Mouse (Mus musculus): ENCODE data around the gene Haus4. TPM values are rescaled to one million over a fixed set of nuclear protein-coding genes. Genes with fewer than 3 reads are reported as not detected.

The Haus4 gene
- polyA plus RNA-seq (2014; fragmentation: Nextera tagmentation; extraction: Ambion mirVana), result 52.4 and 53.1 TPM in 2 replicates

- Histone ChIP-seq H3K27ac (replicated peaks; ENCODE audit: low read depth, low read length) (peak within 1 kb of the TSS; percentile 64), H3K4me2 (ENCODE audit: low read depth, severe bottlenecking) (peak within 1 kb of the TSS; percentile 92), H3K27me3 (ENCODE audit: control insufficient read depth, insufficient read depth, low read length) (no peaks in the 10 kb centered on the region), H3K9ac (ENCODE audit: low read length) (peak within 1 kb of the TSS; percentile 77), H3K4me3 (ENCODE audit: low read depth, low read length) (peak within 1 kb of the TSS; percentile 54), H3K36me3 (ENCODE audit: control insufficient read depth, insufficient read depth, low read length) (no peaks in the 10 kb centered on the region), H3K9me3 (ENCODE audit: control insufficient read depth, low read length) (no peaks in the 10 kb centered on the region), H3K4me1 (ENCODE audit: control insufficient read depth, insufficient read depth, low read length) (0 out of 2 replicates have a peak, but pooled peaks cover 4% of the 10 kb centered on the region)
- WGBS, result under 1% methylated on average over 76 of the region's 76 CpGs
- peak; percentile 90 for DNase-seq (ENCODE audit: low spot score)
- peak; percentile 92 for ATAC-seq (ENCODE audit: insufficient number of reproducible peaks, low FRiP score, low TSS enrichment, low read depth)
Measured at GRCm38 (mm10) chr14:54553975-54554769, at the start of gene Haus4. TSS of gene Haus4 (minus strand) at chr14:54554616.

- H3K4me1 ChIP-seq (ENCODE audit: control insufficient read depth, insufficient read depth, low read length), result peaks cover 3% of the 10 kb centered on the region; the same call in 1 of the 2 replicates
- no peaks in the 10 kb centered on the region for H3K36me3 ChIP-seq (ENCODE audit: control insufficient read depth, insufficient read depth, low read length)
- H3K9ac ChIP-seq (ENCODE audit: low read length), result peak overlapping the region; percentile 93; the same call in 1 of the 2 replicates
- H3K27ac ChIP-seq (replicated peaks; ENCODE audit: low read depth, low read length), result no peak overlapping the region
- DNase-seq (ENCODE audit: low spot score) (no peak), ATAC-seq (ENCODE audit: insufficient number of reproducible peaks, low FRiP score, low TSS enrichment, low read depth) (no peak)
- H3K9me3 ChIP-seq (ENCODE audit: control insufficient read depth, low read length), result no peaks in the 10 kb centered on the region; the same call in 1 of the 2 replicates
- WGBS, result 83% methylated on average over 8 of the region's 8 CpGs
- H3K27me3 ChIP-seq (ENCODE audit: control insufficient read depth, insufficient read depth, low read length), result no peaks in the 10 kb centered on the region
- H3K4me2 ChIP-seq (ENCODE audit: low read depth, severe bottlenecking), result peak overlapping the region; percentile 37
- H3K4me3 ChIP-seq (ENCODE audit: low read depth, low read length), result peak overlapping the region; percentile 67; the same call in 1 of the 2 replicates
Measured at GRCm38 (mm10) chr14:54603686-54604085, 49.3 kb upstream of the Haus4 start.

- no peaks in the 10 kb centered on the region; the same call in 1 of the 2 replicates for H3K9me3 ChIP-seq (ENCODE audit: control insufficient read depth, low read length)
- WGBS, result under 1% methylated on average over 46 of the region's 46 CpGs
- H3K4me2 ChIP-seq (ENCODE audit: low read depth, severe bottlenecking), result peak overlapping the region; percentile 55
- H3K27ac ChIP-seq (replicated peaks; ENCODE audit: low read depth, low read length), result peak overlapping the region; percentile 77; the same call in 1 of the 2 replicates
- peak; percentile 97 for DNase-seq (ENCODE audit: low spot score)
- H3K4me3 ChIP-seq (ENCODE audit: low read depth, low read length), result peak overlapping the region; percentile 67
- peaks cover 3% of the 10 kb centered on the region; the same call in 1 of the 2 replicates for H3K4me1 ChIP-seq (ENCODE audit: control insufficient read depth, insufficient read depth, low read length)
- H3K36me3 ChIP-seq (ENCODE audit: control insufficient read depth, insufficient read depth, low read length), result no peaks in the 10 kb centered on the region
- H3K9ac ChIP-seq (ENCODE audit: low read length), result peak overlapping the region; percentile 93
- H3K27me3 ChIP-seq (ENCODE audit: control insufficient read depth, insufficient read depth, low read length), result no peaks in the 10 kb centered on the region
- peak; percentile 97 for ATAC-seq (ENCODE audit: insufficient number of reproducible peaks, low FRiP score, low TSS enrichment, low read depth)
Measured at GRCm38 (mm10) chr14:54603038-54603654, 48.7 kb upstream of the Haus4 start.

GRCm38 (mm10) chr14:54602613-54603012 is 48.2 kb upstream of the Haus4 start:
- DNase-seq (ENCODE audit: low spot score) (no peak), ATAC-seq (ENCODE audit: insufficient number of reproducible peaks, low FRiP score, low TSS enrichment, low read depth) (no peak)
- peaks cover 3% of the 10 kb centered on the region; the same call in 1 of the 2 replicates for H3K4me1 ChIP-seq (ENCODE audit: control insufficient read depth, insufficient read depth, low read length)
- peak overlapping the region; percentile 93 for H3K9ac ChIP-seq (ENCODE audit: low read length)
- no peaks in the 10 kb centered on the region; the same call in 1 of the 2 replicates for H3K9me3 ChIP-seq (ENCODE audit: control insufficient read depth, low read length)
- H3K27me3 ChIP-seq (ENCODE audit: control insufficient read depth, insufficient read depth, low read length), result no peaks in the 10 kb centered on the region
- peak overlapping the region; percentile 77; the same call in 1 of the 2 replicates for H3K27ac ChIP-seq (replicated peaks; ENCODE audit: low read depth, low read length)
- WGBS, result 53% methylated on average over 4 of the region's 4 CpGs
- peak overlapping the region; percentile 67 for H3K4me3 ChIP-seq (ENCODE audit: low read depth, low read length)
- no peaks in the 10 kb centered on the region for H3K36me3 ChIP-seq (ENCODE audit: control insufficient read depth, insufficient read depth, low read length)
- H3K4me2 ChIP-seq (ENCODE audit: low read depth, severe bottlenecking), result peak overlapping the region; percentile 55; the same call in 1 of the 2 replicates

GRCm38 (mm10) chr14:54601601-54602000 is 47.2 kb upstream of the Haus4 start:
- DNase-seq (ENCODE audit: low spot score) (no peak), ATAC-seq (ENCODE audit: insufficient number of reproducible peaks, low FRiP score, low TSS enrichment, low read depth) (no peak)
- Histone ChIP-seq H3K36me3 (ENCODE audit: control insufficient read depth, insufficient read depth, low read length) (no peaks in the 10 kb centered on the region), H3K9ac (ENCODE audit: low read length) (no peak overlapping the region), H3K27me3 (ENCODE audit: control insufficient read depth, insufficient read depth, low read length) (no peaks in the 10 kb centered on the region), H3K9me3 (ENCODE audit: control insufficient read depth, low read length) (no peaks in the 10 kb centered on the region; the same call in 1 of the 2 replicates), H3K4me1 (ENCODE audit: control insufficient read depth, insufficient read depth, low read length) (peaks cover 3% of the 10 kb centered on the region; the same call in 1 of the 2 replicates), H3K4me2 (ENCODE audit: low read depth, severe bottlenecking) (no peak overlapping the region), H3K4me3 (ENCODE audit: low read depth, low read length) (no peak overlapping the region), H3K27ac (replicated peaks; ENCODE audit: low read depth, low read length) (no peak overlapping the region)
- 79% methylated on average over 2 of the region's 2 CpGs for WGBS

- Histone ChIP-seq H3K4me3 (ENCODE audit: low read depth, low read length) (no peak overlapping the region), H3K9me3 (ENCODE audit: control insufficient read depth, low read length) (no peaks in the 10 kb centered on the region; the same call in 1 of the 2 replicates), H3K9ac (ENCODE audit: low read length) (no peak overlapping the region), H3K27ac (replicated peaks; ENCODE audit: low read depth, low read length) (no peak overlapping the region), H3K4me2 (ENCODE audit: low read depth, severe bottlenecking) (no peak overlapping the region), H3K4me1 (ENCODE audit: control insufficient read depth, insufficient read depth, low read length) (no peaks in the 10 kb centered on the region), H3K36me3 (ENCODE audit: control insufficient read depth, insufficient read depth, low read length) (peaks cover 2% of the 10 kb centered on the region; the same call in 1 of the 2 replicates), H3K27me3 (ENCODE audit: control insufficient read depth, insufficient read depth, low read length) (no peaks in the 10 kb centered on the region)
- DNase-seq (ENCODE audit: low spot score) (no peak), ATAC-seq (ENCODE audit: insufficient number of reproducible peaks, low FRiP score, low TSS enrichment, low read depth) (no peak)
- WGBS, result 81% methylated on average over 7 of the region's 7 CpGs
Measured at GRCm38 (mm10) chr14:54597084-54597483, 42.7 kb upstream of the Haus4 start.

GRCm38 (mm10) chr14:54594631-54595414 is 40.4 kb upstream of the Haus4 start:
- no peak overlapping the region for H3K27ac ChIP-seq (replicated peaks; ENCODE audit: low read depth, low read length)
- ATAC-seq (ENCODE audit: insufficient number of reproducible peaks, low FRiP score, low TSS enrichment, low read depth) (no peak), DNase-seq (ENCODE audit: low spot score) (no peak)
- peaks cover 2% of the 10 kb centered on the region; the same call in 1 of the 2 replicates for H3K36me3 ChIP-seq (ENCODE audit: control insufficient read depth, insufficient read depth, low read length)
- WGBS, result 71% methylated on average over 28 of the region's 28 CpGs
- H3K4me2 ChIP-seq (ENCODE audit: low read depth, severe bottlenecking), result no peak overlapping the region
- H3K4me3 ChIP-seq (ENCODE audit: low read depth, low read length), result no peak overlapping the region
- no peaks in the 10 kb centered on the region for H3K27me3 ChIP-seq (ENCODE audit: control insufficient read depth, insufficient read depth, low read length)
- H3K9ac ChIP-seq (ENCODE audit: low read length), result no peak overlapping the region
- no peaks in the 10 kb centered on the region for H3K4me1 ChIP-seq (ENCODE audit: control insufficient read depth, insufficient read depth, low read length)
- no peaks in the 10 kb centered on the region; the same call in 1 of the 2 replicates for H3K9me3 ChIP-seq (ENCODE audit: control insufficient read depth, low read length)
